Mouse (Mus musculus) embryonic facial prominence, embryonic 14.5 days (tissue): ENCODE measurements around the gene Hist1h2ac. TPM values are rescaled to one million over a fixed set of nuclear protein-coding genes. Genes with fewer than 3 reads are reported as not detected.

Experiments
- ATAC-seq: fragments of 200-750 bp; cut with Nextera tagmentation; 2 replicates; pipeline ENCODE4 v1.8.0; 2017; ENCODE audit warnings: low read depth, moderate number of reproducible peaks, moderate TSS enrichment
- DNase-seq: peaks from one replicate; pipeline ENCODE4 v3.0.0-alpha.2; 2015; ENCODE audit warnings: low spot score
- H3K27ac ChIP-seq: fragments of 300-500 bp; sonication (generic); replicated peaks from 2 replicates; pipeline ENCODE4 v1.5.1; 2014; ENCODE audit warnings: low read depth, mild to moderate bottlenecking, low read length, moderate library complexity
- H3K27me3 ChIP-seq: fragments of 300-500 bp; sonication (generic); replicated peaks from 2 replicates; pipeline ENCODE4 v1.6.1; 2014; ENCODE audit warnings: low read length; ENCODE audit not compliant: control insufficient read depth, insufficient read depth
- H3K36me3 ChIP-seq: fragments of 300-500 bp; sonication (generic); 2 replicates; pipeline ENCODE4 v1.6.1; 2014; ENCODE audit warnings: low read length, mixed read lengths; ENCODE audit not compliant: control insufficient read depth, insufficient read depth
- H3K4me1 ChIP-seq: fragments of 300-500 bp; sonication (generic); 2 replicates; pipeline ENCODE4 v1.6.1; 2014; ENCODE audit warnings: antibody characterized with exemption, low read length; ENCODE audit not compliant: control insufficient read depth, insufficient read depth
- H3K4me2 ChIP-seq: fragments of 300-500 bp; sonication (generic); 2 replicates; pipeline ENCODE4 v1.6.1; 2014; ENCODE audit warnings: low read depth, mild to moderate bottlenecking, low read length, moderate library complexity, mixed read lengths
- H3K4me3 ChIP-seq: fragments of 300-500 bp; sonication (generic); 2 replicates; pipeline ENCODE4 v1.5.1; 2014; ENCODE audit warnings: low read depth, mild to moderate bottlenecking, low read length
- H3K9ac ChIP-seq: fragments of 300-500 bp; sonication (generic); 2 replicates; pipeline ENCODE4 v1.6.1; 2014; ENCODE audit warnings: low read depth, mild to moderate bottlenecking, low read length, moderate library complexity, mixed read lengths
- H3K9me3 ChIP-seq: fragments of 300-500 bp; sonication (generic); 2 replicates; pipeline ENCODE4 v1.6.1; 2016; ENCODE audit warnings: low read length; ENCODE audit not compliant: control insufficient read depth
- WGBS: fragments of 180-500 bp; shearing (Covaris S2); extraction: QIAGEN DNeasy Blood & Tissue Kit; methylation state at CpG from one replicate; pipeline ENCODE4 v1.1.7; 2014; 5-methylcytosine and 5-hydroxymethylcytosine counted together
- polyA plus RNA-seq: library from polyadenylated mRNA; unstranded; fragments of >200 nt; fragmentation: Nextera tagmentation; extraction: Ambion mirVana; gene quantifications from 2 replicates; pipeline ENCODE4 v1.2.1, GENCODE M21; 2014

Hist1h2ac gene
- polyA plus RNA-seq, 1 experiment from 2014 or later = 1.3 TPM

DNA sequence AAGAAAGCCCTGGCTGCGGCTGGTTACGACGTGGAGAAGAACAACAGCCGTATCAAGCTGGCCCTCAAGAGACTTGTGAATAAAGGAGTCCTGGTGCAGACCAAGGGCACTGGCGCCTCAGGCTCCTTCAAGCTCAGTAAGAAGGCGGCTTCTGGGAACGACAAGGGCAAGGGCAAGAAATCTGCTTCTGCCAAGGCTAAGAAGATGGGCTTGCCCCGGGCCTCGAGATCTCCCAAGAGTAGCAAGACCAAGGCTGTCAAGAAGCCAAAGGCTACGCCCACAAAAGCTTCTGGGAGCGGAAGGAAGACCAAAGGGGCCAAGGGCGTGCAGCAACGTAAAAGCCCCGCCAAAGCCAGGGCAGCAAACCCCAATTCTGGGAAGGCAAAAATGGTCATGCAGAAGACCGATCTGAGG is 12.3 kb upstream of the Hist1h2ac start:
- WGBS = 64% methylated on average over 15 of the region's 15 CpGs
- DNase-seq (no peak), ATAC-seq (no peak)
- Histone ChIP-seq H3K4me2 (peak overlapping the region; percentile 19; the same call in 1 of the 2 replicates), H3K4me1 (0 out of 2 replicates have a peak, but pooled peaks cover 3% of the 10 kb centered on the region), H3K9ac (no peak overlapping the region), H3K27me3 (no peaks in the 10 kb centered on the region), H3K9me3 (no peaks in the 10 kb centered on the region), H3K27ac (no peak overlapping the region), H3K4me3 (no peak overlapping the region), H3K36me3 (no peaks in the 10 kb centered on the region)

DNA sequence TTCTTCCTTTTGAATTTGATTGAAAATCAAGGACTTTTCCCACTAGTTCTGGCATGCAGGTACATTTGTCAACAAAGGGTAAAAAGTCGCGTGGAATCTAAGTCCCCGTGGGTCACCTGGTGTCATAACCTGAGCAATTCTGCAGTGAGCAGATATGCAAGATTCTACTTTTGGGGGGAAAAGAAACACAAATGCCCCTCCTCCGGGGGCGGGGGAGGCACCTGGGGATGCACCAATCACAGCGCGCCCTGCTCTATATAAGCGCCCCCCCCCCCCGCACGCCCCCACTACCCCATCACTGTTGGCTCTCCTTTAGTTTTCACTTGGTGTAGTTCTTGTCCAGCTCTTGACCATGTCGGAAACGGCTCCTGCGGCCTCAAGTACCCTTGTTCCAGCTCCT is 11.8 kb upstream of the Hist1h2ac start, which contains the start of gene Hist1h1t:
TSS of gene Hist1h1t (plus strand) at position 301 of the 400 bp plus-strand sequence.
- Histone ChIP-seq H3K27ac (no peak within 1 kb of the TSS), H3K9me3 (no peaks in the 10 kb centered on the region), H3K4me1 (0 out of 2 replicates have a peak, but pooled peaks cover 3% of the 10 kb centered on the region), H3K9ac (no peak within 1 kb of the TSS), H3K4me2 (peak within 1 kb of the TSS; percentile 19; the same call in 1 of the 2 replicates), H3K27me3 (no peaks in the 10 kb centered on the region), H3K36me3 (no peaks in the 10 kb centered on the region), H3K4me3 (no peak within 1 kb of the TSS)
- WGBS = 44% methylated on average over 11 of the region's 13 CpGs
- DNase-seq (no peak), ATAC-seq (no peak)

DNA sequence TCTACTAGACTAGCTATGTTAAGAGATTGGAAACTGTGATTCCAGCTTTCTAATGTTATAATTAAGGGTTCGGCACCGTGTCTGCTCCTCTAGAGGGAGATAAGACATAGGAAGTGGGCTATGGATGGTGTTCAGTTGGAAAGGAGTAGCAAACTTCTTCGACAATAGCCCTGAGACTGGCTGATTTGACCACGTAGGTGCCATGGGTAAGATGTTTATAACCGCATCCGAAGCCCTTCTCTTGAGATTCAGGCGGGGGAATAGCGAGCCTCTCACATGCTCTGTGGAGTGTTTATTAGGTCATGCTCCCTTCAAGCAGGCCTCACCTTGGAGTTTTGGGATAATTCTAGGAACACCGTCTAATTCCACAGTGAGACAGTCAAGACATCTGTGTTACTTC is 11.2 kb upstream of the Hist1h2ac start:
- H3K9me3 ChIP-seq = no peaks in the 10 kb centered on the region
- 0 out of 2 replicates have a peak, but pooled peaks cover 3% of the 10 kb centered on the region for H3K4me1 ChIP-seq
- no peak overlapping the region for H3K4me2 ChIP-seq
- no peaks in the 10 kb centered on the region for H3K27me3 ChIP-seq
- H3K9ac ChIP-seq = no peak overlapping the region
- H3K27ac ChIP-seq = no peak overlapping the region
- 93% methylated on average over 9 of the region's 9 CpGs for WGBS
- no peak overlapping the region for H3K4me3 ChIP-seq
- ATAC-seq = no peak
- no peaks in the 10 kb centered on the region for H3K36me3 ChIP-seq
- DNase-seq = no peak

DNA sequence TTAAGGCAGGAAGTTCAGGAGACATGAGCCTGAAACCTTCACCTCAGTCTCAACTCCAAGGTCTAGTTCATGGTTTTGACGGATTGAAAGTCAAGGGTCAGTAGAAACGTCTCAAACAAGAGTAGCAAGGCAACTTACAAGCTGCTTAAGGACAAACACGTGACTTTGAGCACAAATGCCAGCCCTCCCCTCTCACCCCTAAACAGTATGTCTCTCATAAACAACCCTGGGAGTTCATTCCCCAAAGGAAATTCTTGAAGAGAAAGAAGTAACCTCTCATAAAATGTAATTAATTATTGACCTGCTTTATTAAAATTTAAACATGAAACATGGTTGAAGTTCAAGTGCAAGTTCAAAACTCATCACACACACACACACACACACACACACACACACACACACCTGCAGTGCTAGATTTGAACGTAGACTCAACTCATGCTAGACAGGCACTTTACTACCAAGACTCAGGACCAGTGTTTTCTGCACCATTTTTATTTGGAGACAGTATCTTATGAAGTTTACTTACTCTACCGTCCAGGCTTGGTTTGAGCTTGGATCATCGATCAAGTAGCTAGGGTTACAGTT is 10.2 kb upstream of the Hist1h2ac start:
- H3K4me3 ChIP-seq = no peak overlapping the region
- WGBS = 80% methylated on average over 6 of the region's 6 CpGs
- no peak overlapping the region for H3K9ac ChIP-seq
- 0 out of 2 replicates have a peak, but pooled peaks cover 3% of the 10 kb centered on the region for H3K4me1 ChIP-seq
- ATAC-seq (no peak), DNase-seq (no peak)
- no peaks in the 10 kb centered on the region for H3K9me3 ChIP-seq
- H3K36me3 ChIP-seq = no peaks in the 10 kb centered on the region
- no peak overlapping the region for H3K27ac ChIP-seq
- H3K4me2 ChIP-seq = no peak overlapping the region
- H3K27me3 ChIP-seq = no peaks in the 10 kb centered on the region

DNA sequence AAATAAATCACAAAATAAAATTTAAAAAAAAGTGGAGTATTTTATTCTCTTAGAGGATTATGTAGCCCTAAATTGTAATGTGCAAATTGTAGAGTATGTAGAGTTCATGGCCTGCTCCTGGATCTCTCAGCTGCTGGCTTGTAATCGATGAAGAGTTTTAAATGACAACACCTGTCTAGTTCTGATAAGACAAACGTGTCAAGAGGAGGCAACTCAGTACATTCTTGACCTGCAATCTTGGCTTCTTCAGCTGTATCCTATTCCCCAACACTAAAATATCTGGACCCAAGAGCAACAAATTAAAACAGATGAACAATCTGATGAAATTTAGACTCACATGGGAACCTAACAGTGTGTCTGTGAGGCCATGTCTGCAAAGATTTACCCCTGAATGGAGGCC is 5.7 kb upstream of the Hist1h2ac start:
- H3K4me1 ChIP-seq = peaks cover 10% of the 10 kb centered on the region; the same call in 1 of the 2 replicates

DNA sequence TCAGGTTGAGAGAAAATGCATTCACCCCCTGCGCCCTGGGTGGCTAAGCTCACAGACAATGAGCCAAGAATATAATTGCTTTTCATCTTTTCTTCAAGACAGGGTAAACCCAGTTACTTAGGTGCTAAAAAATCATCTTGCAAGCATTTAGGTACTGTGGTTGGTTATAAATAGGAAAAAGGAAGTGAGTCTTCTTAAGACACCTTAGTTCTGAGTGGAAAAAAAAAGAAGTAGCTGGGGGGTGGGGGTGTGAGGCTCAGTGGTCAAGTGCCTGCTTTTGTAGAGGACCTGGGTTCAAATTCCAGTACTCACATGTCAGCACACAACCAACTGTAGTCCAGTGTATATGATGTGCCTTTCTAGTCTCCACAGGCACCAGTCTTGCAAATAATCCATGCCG is 5.2 kb upstream of the Hist1h2ac start:
- H3K27me3 ChIP-seq = no peaks in the 10 kb centered on the region
- H3K36me3 ChIP-seq = no peaks in the 10 kb centered on the region
- WGBS = 95% methylated on average over 2 of the region's 2 CpGs
- no peak for ATAC-seq
- H3K4me1 ChIP-seq = peaks cover 10% of the 10 kb centered on the region; the same call in 1 of the 2 replicates
- H3K4me3 ChIP-seq = no peak overlapping the region
- H3K9ac ChIP-seq = no peak overlapping the region
- H3K9me3 ChIP-seq = no peaks in the 10 kb centered on the region
- H3K4me2 ChIP-seq = no peak overlapping the region
- no peak overlapping the region for H3K27ac ChIP-seq
- no peak for DNase-seq

More for the DNA sequence above, 5.7 kb upstream of the Hist1h2ac start:
- Histone ChIP-seq H3K9ac (no peak overlapping the region), H3K4me3 (no peak overlapping the region), H3K27ac (no peak overlapping the region), H3K27me3 (no peaks in the 10 kb centered on the region), H3K9me3 (no peaks in the 10 kb centered on the region), H3K4me2 (no peak overlapping the region), H3K36me3 (no peaks in the 10 kb centered on the region)
- WGBS = 69% methylated on average over 2 of the region's 2 CpGs
- ATAC-seq (no peak), DNase-seq (no peak)

DNA sequence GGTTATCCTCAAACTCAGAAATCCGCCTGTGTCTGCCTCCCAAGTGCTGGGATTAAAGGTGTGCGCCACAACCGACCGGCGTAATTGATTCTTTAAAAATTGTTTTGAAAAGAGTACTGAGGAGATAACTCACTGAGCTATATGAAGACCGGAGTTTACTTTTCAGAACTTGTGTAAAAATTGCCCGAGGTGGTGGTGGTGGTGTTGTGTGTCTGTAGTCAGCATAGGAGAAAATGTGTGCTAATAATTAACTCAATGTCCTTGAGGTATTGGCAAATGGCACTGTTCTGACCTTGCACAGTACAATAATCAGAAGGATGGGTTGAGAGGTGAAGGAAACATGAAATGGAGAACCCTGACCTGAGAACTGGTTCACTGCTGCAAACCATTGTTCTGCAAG is 4.2 kb upstream of the Hist1h2ac start:
- DNase-seq (no peak), ATAC-seq (no peak)
- H3K9ac ChIP-seq = no peak overlapping the region
- no peaks in the 10 kb centered on the region for H3K36me3 ChIP-seq
- no peak overlapping the region for H3K4me3 ChIP-seq
- WGBS = 86% methylated on average over 7 of the region's 7 CpGs
- H3K27me3 ChIP-seq = no peaks in the 10 kb centered on the region
- H3K27ac ChIP-seq = no peak overlapping the region
- peaks cover 12% of the 10 kb centered on the region for H3K4me1 ChIP-seq
- H3K9me3 ChIP-seq = no peaks in the 10 kb centered on the region
- no peak overlapping the region for H3K4me2 ChIP-seq

DNA sequence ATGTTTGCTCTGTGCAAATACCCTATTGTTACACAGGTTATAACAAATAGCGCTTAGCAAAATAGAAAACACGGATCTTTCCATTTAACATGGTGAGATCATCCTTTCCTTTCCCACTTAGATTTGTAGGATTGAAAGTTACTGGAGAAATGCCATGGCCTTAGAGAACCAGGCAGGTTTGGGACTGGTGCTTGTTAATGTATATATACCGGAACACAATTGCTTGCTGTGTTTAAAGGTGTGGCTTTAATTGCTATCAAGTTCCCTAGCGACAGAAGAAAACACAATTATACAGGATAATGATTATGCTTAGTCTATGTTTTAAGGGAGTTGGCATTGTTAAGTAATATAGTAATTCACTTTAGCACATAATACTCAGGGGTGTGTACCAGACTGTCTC is 3.4 kb upstream of the Hist1h2ac start:
- peak; percentile 16 for DNase-seq
- WGBS = 83% methylated on average over 4 of the region's 4 CpGs
- peaks cover 16% of the 10 kb centered on the region for H3K4me1 ChIP-seq
- H3K9me3 ChIP-seq = no peaks in the 10 kb centered on the region
- H3K9ac ChIP-seq = no peak overlapping the region
- no peak overlapping the region for H3K4me3 ChIP-seq
- no peak overlapping the region for H3K27ac ChIP-seq
- H3K36me3 ChIP-seq = no peaks in the 10 kb centered on the region
- ATAC-seq = no peak
- H3K27me3 ChIP-seq = no peaks in the 10 kb centered on the region
- H3K4me2 ChIP-seq = no peak overlapping the region

DNA sequence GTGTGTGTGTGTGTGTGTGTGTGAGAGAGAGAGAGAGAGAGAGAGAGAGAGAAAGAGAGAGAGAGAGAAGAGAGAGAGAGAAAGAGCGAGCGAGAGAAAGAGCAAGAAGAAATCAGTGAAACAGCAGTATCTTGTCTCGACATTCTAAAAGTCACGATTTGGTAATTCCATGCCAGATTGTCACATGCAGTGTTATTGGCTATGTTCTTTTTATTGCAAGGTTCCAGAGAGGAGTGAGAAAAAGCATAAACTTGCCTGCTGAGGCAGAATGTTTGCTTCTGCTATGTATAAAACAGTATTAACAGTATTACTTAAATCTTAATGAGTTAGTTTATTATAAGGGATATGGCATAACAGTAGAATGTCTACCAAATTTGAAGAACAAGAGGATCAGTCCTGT is 2.2 kb upstream of the Hist1h2ac start:
- Histone ChIP-seq H3K4me3 (peak overlapping the region; percentile 50), H3K27me3 (no peaks in the 10 kb centered on the region), H3K9ac (peak overlapping the region; percentile 79), H3K36me3 (no peaks in the 10 kb centered on the region), H3K4me1 (peaks cover 16% of the 10 kb centered on the region), H3K27ac (peak overlapping the region; percentile 99), H3K9me3 (no peaks in the 10 kb centered on the region), H3K4me2 (peak overlapping the region; percentile 79)
- no peak for ATAC-seq
- WGBS = 39% methylated on average over 4 of the region's 4 CpGs
- no peak for DNase-seq
